Mouse (Mus musculus): ENCODE results near the gene Gramd1c.

DNA sequence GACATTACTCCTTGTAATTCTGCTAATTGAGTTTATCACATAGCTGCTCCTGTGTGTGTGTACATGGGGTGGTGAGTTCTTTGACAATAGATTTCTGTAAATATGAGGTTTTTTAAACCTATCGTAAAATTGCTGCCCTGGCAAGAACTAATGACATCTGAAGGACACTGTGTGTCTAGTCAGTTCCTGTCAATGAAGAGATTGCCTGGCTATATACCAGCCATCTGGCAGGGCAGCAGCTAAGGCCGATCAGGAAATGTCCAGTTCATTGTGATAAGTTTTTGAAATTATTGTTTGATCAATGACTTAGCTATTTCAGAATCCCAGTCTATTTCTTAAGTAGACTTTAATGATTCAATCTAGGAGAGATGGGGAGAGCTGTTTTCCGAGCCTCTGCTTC lies 117.8 kb downstream of the Gramd1c start:
- TF ChIP-seq CTCF (IDR thresholded peaks at IDR 0.05; ENCODE audit: low read depth): no peak
- TF ChIP-seq EP300 (IDR thresholded peaks at IDR 0.05; ENCODE audit: low read depth): no peak

Data from liver, postnatal 0 days (tissue).